Mouse (Mus musculus) spleen, adult 2 months (tissue): Measurements from ENCODE around the gene Micu1.

Source experiments
- CTCF ChIP-seq: fragments of 200-500 bp; IDR thresholded peaks from 2 replicates; pipeline ENCODE4 v1.5.1; 2011; ENCODE audit warnings: mild to moderate bottlenecking, inconsistent platforms; ENCODE audit not compliant: insufficient read depth, insufficient read length, insufficient replicate concordance; ENCODE audit errors: extremely low read depth
- POLR2A ChIP-seq: fragments of 200-500 bp; IDR thresholded peaks from 2 replicates; pipeline ENCODE4 v1.6.1; 2011; ENCODE audit warnings: low read depth, low read length, inconsistent platforms

- peak; percentile 9; the same call in 1 of the 2 replicates for TF ChIP-seq CTCF
- no peak for TF ChIP-seq POLR2A
Observed at GRCm38 (mm10) chr10:59817528-59817927, 115.3 kb downstream of the Micu1 start.
